Mouse (Mus musculus) limb, embryonic 13.5 days (tissue): Measurements from ENCODE around the gene Sarnp. TPM values are rescaled to one million over a fixed set of nuclear protein-coding genes. Genes with fewer than 3 reads are reported as not detected.
A peak's percentile ranks its signal among the peaks of the same experiment; 100 is the strongest.

Experiments used
- ATAC-seq: fragments of 200-750 bp; cut with Nextera tagmentation; 2 replicates; pipeline ENCODE4 v1.8.0; 2017; ENCODE audit warnings: low read depth, moderate number of reproducible peaks, moderate TSS enrichment; ENCODE audit not compliant: low FRiP score
- H3K27ac ChIP-seq: fragments of 300-500 bp; sonication (generic); 2 replicates; pipeline ENCODE4 v1.5.1; 2015; ENCODE audit warnings: inconsistent platforms, mild to moderate bottlenecking, moderate library complexity
- H3K27me3 ChIP-seq: fragments of 300-500 bp; sonication (generic); 2 replicates; pipeline ENCODE4 v1.6.1; 2015; ENCODE audit warnings: mild to moderate bottlenecking, inconsistent platforms
- H3K36me3 ChIP-seq: fragments of 300-500 bp; sonication (generic); 2 replicates; pipeline ENCODE4 v1.6.1; 2015; ENCODE audit warnings: inconsistent platforms, mild to moderate bottlenecking, moderate library complexity
- H3K4me1 ChIP-seq: fragments of 300-500 bp; sonication (generic); 2 replicates; pipeline ENCODE4 v1.6.1; 2015; ENCODE audit warnings: inconsistent platforms
- H3K4me2 ChIP-seq: fragments of 300-500 bp; sonication (generic); replicated peaks from 2 replicates; pipeline ENCODE4 v1.6.1; 2015; ENCODE audit warnings: inconsistent platforms, mild to moderate bottlenecking, moderate library complexity
- H3K4me3 ChIP-seq: fragments of 300-500 bp; sonication (generic); 2 replicates; pipeline ENCODE4 v1.5.1; 2015; ENCODE audit warnings: moderate library complexity, mild to moderate bottlenecking, inconsistent platforms
- H3K9ac ChIP-seq: fragments of 300-500 bp; sonication (generic); 2 replicates; pipeline ENCODE4 v1.6.1; 2015; ENCODE audit warnings: mild to moderate bottlenecking, inconsistent platforms
- H3K9me3 ChIP-seq: fragments of 300-500 bp; sonication (generic); 2 replicates; pipeline ENCODE4 v1.6.1; 2016; ENCODE audit warnings: inconsistent platforms
- WGBS: fragments of 180-500 bp; shearing (Covaris S2); methylation state at CpG from one replicate; pipeline ENCODE4 v1.1.7; 2015; 5-methylcytosine and 5-hydroxymethylcytosine counted together
- polyA plus RNA-seq: library from polyadenylated mRNA; unstranded; fragments of >200 nt; fragmentation: Nextera tagmentation; extraction: Ambion mirVana; gene quantifications from 2 replicates; pipeline ENCODE4 v1.2.1, GENCODE M21; 2015

Gene Sarnp
- polyA plus RNA-seq, 1 experiment from 2014 or later, result 224 TPM

- Histone ChIP-seq H3K27ac (no peak overlapping the region), H3K4me2 (no peak overlapping the region), H3K36me3 (peaks cover 72% of the 10 kb centered on the region), H3K9ac (no peak overlapping the region), H3K27me3 (no peaks in the 10 kb centered on the region), H3K4me1 (no peaks in the 10 kb centered on the region), H3K4me3 (no peak overlapping the region), H3K9me3 (no peaks in the 10 kb centered on the region)
- no peak for ATAC-seq
- 88% methylated on average over 3 of the region's 3 CpGs for WGBS
These were observed 53.2 kb downstream of the Sarnp start for GRCm38 (mm10) chr10:128870341-128870740.

GRCm38 (mm10) chr10:128878291-128878690 lies 61.2 kb downstream of the Sarnp start:
- H3K27ac ChIP-seq, result no peak overlapping the region
- no peak for ATAC-seq
- H3K36me3 ChIP-seq, result peaks cover 80% of the 10 kb centered on the region

GRCm38 (mm10) chr10:128878811-128879210 lies 61.7 kb downstream of the Sarnp start:
- Histone ChIP-seq H3K9me3 (no peaks in the 10 kb centered on the region), H3K9ac (no peak overlapping the region), H3K27ac (no peak overlapping the region), H3K4me1 (no peaks in the 10 kb centered on the region), H3K4me2 (no peak overlapping the region), H3K27me3 (no peaks in the 10 kb centered on the region), H3K4me3 (no peak overlapping the region), H3K36me3 (peaks cover 80% of the 10 kb centered on the region)
- WGBS, result 75% methylated on average over 2 of the region's 2 CpGs
- no peak for ATAC-seq

More at GRCm38 (mm10) chr10:128878291-128878690, 61.2 kb downstream of the Sarnp start:
- no peak overlapping the region for H3K9ac ChIP-seq
- H3K4me3 ChIP-seq, result no peak overlapping the region
- H3K4me1 ChIP-seq, result no peaks in the 10 kb centered on the region
- H3K4me2 ChIP-seq, result no peak overlapping the region
- no peaks in the 10 kb centered on the region for H3K27me3 ChIP-seq
- H3K9me3 ChIP-seq, result no peaks in the 10 kb centered on the region

- Histone ChIP-seq H3K4me3 (no peak overlapping the region), H3K9me3 (no peaks in the 10 kb centered on the region), H3K4me2 (no peak overlapping the region), H3K27me3 (no peaks in the 10 kb centered on the region), H3K27ac (no peak overlapping the region), H3K4me1 (peaks cover 6% of the 10 kb centered on the region; the same call in 1 of the 2 replicates), H3K9ac (no peak overlapping the region), H3K36me3 (peaks cover 81% of the 10 kb centered on the region)
- 93% methylated on average over 5 of the region's 5 CpGs for WGBS
- no peak for ATAC-seq
These were observed 64.9 kb downstream of the Sarnp start for GRCm38 (mm10) chr10:128882067-128882466.

- H3K4me2 ChIP-seq, result peak overlapping the region; percentile 85
- peaks cover 35% of the 10 kb centered on the region for H3K4me1 ChIP-seq
- peak; percentile 60 for ATAC-seq
- 0% methylated on average over 7 of the region's 7 CpGs for WGBS
- H3K36me3 ChIP-seq, result peaks cover 37% of the 10 kb centered on the region
- H3K9me3 ChIP-seq, result no peaks in the 10 kb centered on the region
- H3K4me3 ChIP-seq, result peak overlapping the region; percentile 63
- peak overlapping the region; percentile 95 for H3K27ac ChIP-seq
- peak overlapping the region; percentile 56 for H3K9ac ChIP-seq
- H3K27me3 ChIP-seq, result no peaks in the 10 kb centered on the region
These were observed 72.1 kb downstream of the Sarnp start for GRCm38 (mm10) chr10:128888941-128889827.

GRCm38 (mm10) chr10:128889846-128890245 lies 72.7 kb downstream of the Sarnp start:
- Histone ChIP-seq H3K4me3 (peak overlapping the region; percentile 63), H3K27ac (peak overlapping the region; percentile 95), H3K4me2 (peak overlapping the region; percentile 85), H3K9me3 (no peaks in the 10 kb centered on the region), H3K36me3 (peaks cover 32% of the 10 kb centered on the region), H3K4me1 (peaks cover 35% of the 10 kb centered on the region), H3K9ac (peak overlapping the region; percentile 88), H3K27me3 (no peaks in the 10 kb centered on the region)
- no peak for ATAC-seq
- 0% methylated on average over 1 of the region's 2 CpGs for WGBS

GRCm38 (mm10) chr10:128890383-128891295 lies 73.5 kb downstream of the Sarnp start:
- Histone ChIP-seq H3K36me3 (peaks cover 24% of the 10 kb centered on the region), H3K4me3 (peak overlapping the region; percentile 63), H3K9ac (peak overlapping the region; percentile 88), H3K27ac (peak overlapping the region; percentile 95), H3K4me2 (peak overlapping the region; percentile 85), H3K4me1 (peaks cover 39% of the 10 kb centered on the region), H3K27me3 (no peaks in the 10 kb centered on the region), H3K9me3 (no peaks in the 10 kb centered on the region)
- WGBS, result under 1% methylated on average over 39 of the region's 40 CpGs
- peak; percentile 7; the same call in 1 of the 2 replicates for ATAC-seq

GRCm38 (mm10) chr10:128891296-128892094 lies 74.4 kb downstream of the Sarnp start, which contains the start of gene Gdf11:
Gene Gdf11 (minus strand): TSS chr10:128891718.
- ATAC-seq, result peak; percentile 79
- H3K4me1 ChIP-seq, result peaks cover 42% of the 10 kb centered on the region

GRCm38 (mm10) chr10:128892246-128892645 lies 75.1 kb downstream of the Sarnp start:
- peak overlapping the region; percentile 95 for H3K27ac ChIP-seq
- 2% methylated on average over 9 of the region's 9 CpGs for WGBS
- H3K36me3 ChIP-seq, result peaks cover 9% of the 10 kb centered on the region; the same call in 1 of the 2 replicates
- ATAC-seq, result no peak; the same call in 1 of the 2 replicates
- H3K9me3 ChIP-seq, result no peaks in the 10 kb centered on the region
- peak overlapping the region; percentile 88 for H3K9ac ChIP-seq
- H3K4me3 ChIP-seq, result peak overlapping the region; percentile 63
- H3K4me2 ChIP-seq, result peak overlapping the region; percentile 85
- H3K27me3 ChIP-seq, result peaks cover 16% of the 10 kb centered on the region
- peaks cover 48% of the 10 kb centered on the region for H3K4me1 ChIP-seq

More at GRCm38 (mm10) chr10:128891296-128892094, 74.4 kb downstream of the Sarnp start, which contains the start of gene Gdf11:
- Histone ChIP-seq H3K27ac (peak within 1 kb of the TSS; percentile 95), H3K36me3 (peaks cover 15% of the 10 kb centered on the region), H3K4me3 (peak within 1 kb of the TSS; percentile 63), H3K9me3 (no peaks in the 10 kb centered on the region), H3K9ac (peak within 1 kb of the TSS; percentile 88), H3K27me3 (peaks cover 8% of the 10 kb centered on the region), H3K4me2 (peak within 1 kb of the TSS; percentile 85)
- under 1% methylated on average over 41 of the region's 89 CpGs for WGBS

GRCm38 (mm10) chr10:128895437-128895836 lies 78.3 kb downstream of the Sarnp start:
- peak overlapping the region; percentile 51 for H3K4me2 ChIP-seq
- H3K27ac ChIP-seq, result no peak overlapping the region
- peak overlapping the region; percentile 16; the same call in 1 of the 2 replicates for H3K4me3 ChIP-seq
- WGBS, result 0% methylated on average over 9 of the region's 9 CpGs
- H3K36me3 ChIP-seq, result no peaks in the 10 kb centered on the region
- no peak for ATAC-seq
- no peaks in the 10 kb centered on the region for H3K9me3 ChIP-seq
- peak overlapping the region; percentile 35; the same call in 1 of the 2 replicates for H3K9ac ChIP-seq
- H3K4me1 ChIP-seq, result peaks cover 30% of the 10 kb centered on the region
- H3K27me3 ChIP-seq, result peaks cover 16% of the 10 kb centered on the region
